Mouse (Mus musculus): ENCODE results near the gene Glb1l. TPM values are rescaled to one million over a fixed set of nuclear protein-coding genes. Genes with fewer than 3 reads are reported as not detected.
A peak's percentile ranks its signal among the peaks of the same experiment; 100 is the strongest.

Glb1l gene
- polyA plus RNA-seq, 1 experiment from 2014 or later, result 13.0 TPM

GRCm38 (mm10) chr1:75216797-75217585 is 6.4 kb upstream of the Glb1l start:
- DNase-seq (ENCODE audit: low spot score) (no peak), ATAC-seq (ENCODE audit: low read depth) (no peak)
- H3K9me3 ChIP-seq (ENCODE audit: control insufficient read depth, low read length), result no peaks in the 10 kb centered on the region
- peaks cover 7% of the 10 kb centered on the region; the same call in 1 of the 2 replicates for H3K4me1 ChIP-seq (ENCODE audit: control insufficient read depth, insufficient read depth, low read length)
- H3K27me3 ChIP-seq (replicated peaks; ENCODE audit: control insufficient read depth, insufficient read depth, low read length), result peaks cover 53% of the 10 kb centered on the region
- peaks cover 40% of the 10 kb centered on the region for H3K36me3 ChIP-seq (ENCODE audit: control insufficient read depth, insufficient read depth, low read length)
- no peak overlapping the region for H3K9ac ChIP-seq (ENCODE audit: low read depth, low read length)
- 0 out of 2 replicates have a peak overlapping the region, but pooled peaks have one; percentile 57 for H3K4me3 ChIP-seq (ENCODE audit: low read depth, low read length)
- 75% methylated on average over 12 of the region's 13 CpGs for WGBS
- peak overlapping the region; percentile 95; the same call in 1 of the 2 replicates for H3K4me2 ChIP-seq (ENCODE audit: low read depth, low read length)
- no peak overlapping the region for H3K27ac ChIP-seq (replicated peaks; ENCODE audit: low read depth, low read length)

GRCm38 (mm10) chr1:75215785-75216184 is 5.2 kb upstream of the Glb1l start:
- no peak overlapping the region for H3K4me3 ChIP-seq (ENCODE audit: low read depth, low read length)
- H3K27me3 ChIP-seq (replicated peaks; ENCODE audit: control insufficient read depth, insufficient read depth, low read length), result peaks cover 43% of the 10 kb centered on the region
- no peaks in the 10 kb centered on the region for H3K9me3 ChIP-seq (ENCODE audit: control insufficient read depth, low read length)
- H3K9ac ChIP-seq (ENCODE audit: low read depth, low read length), result no peak overlapping the region
- peaks cover 13% of the 10 kb centered on the region; the same call in 1 of the 2 replicates for H3K4me1 ChIP-seq (ENCODE audit: control insufficient read depth, insufficient read depth, low read length)
- H3K4me2 ChIP-seq (ENCODE audit: low read depth, low read length), result no peak overlapping the region
- no peak for DNase-seq (ENCODE audit: low spot score)
- H3K36me3 ChIP-seq (ENCODE audit: control insufficient read depth, insufficient read depth, low read length), result peaks cover 40% of the 10 kb centered on the region
- no peak overlapping the region for H3K27ac ChIP-seq (replicated peaks; ENCODE audit: low read depth, low read length)
- no peak for ATAC-seq (ENCODE audit: low read depth)
- 95% methylated on average over 9 of the region's 9 CpGs for WGBS

GRCm38 (mm10) chr1:75214886-75215285 is 4.3 kb upstream of the Glb1l start:
- peaks cover 40% of the 10 kb centered on the region for H3K36me3 ChIP-seq (ENCODE audit: control insufficient read depth, insufficient read depth, low read length)
- no peak overlapping the region for H3K9ac ChIP-seq (ENCODE audit: low read depth, low read length)
- ATAC-seq (ENCODE audit: low read depth), result no peak
- no peaks in the 10 kb centered on the region for H3K9me3 ChIP-seq (ENCODE audit: control insufficient read depth, low read length)
- no peak for DNase-seq (ENCODE audit: low spot score)
- no peak overlapping the region for H3K4me2 ChIP-seq (ENCODE audit: low read depth, low read length)
- H3K4me3 ChIP-seq (ENCODE audit: low read depth, low read length), result no peak overlapping the region
- 71% methylated on average over 5 of the region's 5 CpGs for WGBS
- no peak overlapping the region for H3K27ac ChIP-seq (replicated peaks; ENCODE audit: low read depth, low read length)
- H3K4me1 ChIP-seq (ENCODE audit: control insufficient read depth, insufficient read depth, low read length), result peaks cover 19% of the 10 kb centered on the region
- peaks cover 34% of the 10 kb centered on the region for H3K27me3 ChIP-seq (replicated peaks; ENCODE audit: control insufficient read depth, insufficient read depth, low read length)

GRCm38 (mm10) chr1:75214442-75214841 is 3.8 kb upstream of the Glb1l start:
- no peak overlapping the region for H3K4me3 ChIP-seq (ENCODE audit: low read depth, low read length)
- peaks cover 23% of the 10 kb centered on the region for H3K4me1 ChIP-seq (ENCODE audit: control insufficient read depth, insufficient read depth, low read length)
- peaks cover 30% of the 10 kb centered on the region for H3K27me3 ChIP-seq (replicated peaks; ENCODE audit: control insufficient read depth, insufficient read depth, low read length)
- no peak for ATAC-seq (ENCODE audit: low read depth)
- no peak overlapping the region for H3K27ac ChIP-seq (replicated peaks; ENCODE audit: low read depth, low read length)
- H3K4me2 ChIP-seq (ENCODE audit: low read depth, low read length), result no peak overlapping the region
- peaks cover 40% of the 10 kb centered on the region for H3K36me3 ChIP-seq (ENCODE audit: control insufficient read depth, insufficient read depth, low read length)
- no peak for DNase-seq (ENCODE audit: low spot score)
- 82% methylated on average over 2 of the region's 2 CpGs for WGBS
- no peak overlapping the region for H3K9ac ChIP-seq (ENCODE audit: low read depth, low read length)
- no peaks in the 10 kb centered on the region for H3K9me3 ChIP-seq (ENCODE audit: control insufficient read depth, low read length)

- Histone ChIP-seq H3K27ac (replicated peaks; ENCODE audit: low read depth, low read length) (no peak overlapping the region), H3K36me3 (ENCODE audit: control insufficient read depth, insufficient read depth, low read length) (peaks cover 40% of the 10 kb centered on the region), H3K9ac (ENCODE audit: low read depth, low read length) (no peak overlapping the region), H3K27me3 (replicated peaks; ENCODE audit: control insufficient read depth, insufficient read depth, low read length) (peaks cover 16% of the 10 kb centered on the region), H3K4me3 (ENCODE audit: low read depth, low read length) (no peak overlapping the region), H3K4me2 (ENCODE audit: low read depth, low read length) (no peak overlapping the region), H3K4me1 (ENCODE audit: control insufficient read depth, insufficient read depth, low read length) (peaks cover 24% of the 10 kb centered on the region), H3K9me3 (ENCODE audit: control insufficient read depth, low read length) (no peaks in the 10 kb centered on the region)
- no peak for DNase-seq (ENCODE audit: low spot score)
- no peak for ATAC-seq (ENCODE audit: low read depth)
- WGBS, result 88% methylated on average over 7 of the region's 7 CpGs
These were observed 2.5 kb upstream of the Glb1l start for GRCm38 (mm10) chr1:75213096-75213495.

- peaks cover 23% of the 10 kb centered on the region for H3K4me1 ChIP-seq (ENCODE audit: control insufficient read depth, insufficient read depth, low read length)
- DNase-seq (ENCODE audit: low spot score) (no peak), ATAC-seq (ENCODE audit: low read depth) (no peak)
- no peak overlapping the region for H3K4me2 ChIP-seq (ENCODE audit: low read depth, low read length)
- peaks cover 40% of the 10 kb centered on the region for H3K36me3 ChIP-seq (ENCODE audit: control insufficient read depth, insufficient read depth, low read length)
- no peaks in the 10 kb centered on the region for H3K9me3 ChIP-seq (ENCODE audit: control insufficient read depth, low read length)
- no peak overlapping the region for H3K27ac ChIP-seq (replicated peaks; ENCODE audit: low read depth, low read length)
- H3K4me3 ChIP-seq (ENCODE audit: low read depth, low read length), result no peak overlapping the region
- peaks cover 11% of the 10 kb centered on the region for H3K27me3 ChIP-seq (replicated peaks; ENCODE audit: control insufficient read depth, insufficient read depth, low read length)
- 83% methylated on average over 4 of the region's 4 CpGs for WGBS
- H3K9ac ChIP-seq (ENCODE audit: low read depth, low read length), result no peak overlapping the region
These were observed 1.9 kb upstream of the Glb1l start for GRCm38 (mm10) chr1:75212542-75212941.

GRCm38 (mm10) chr1:75211141-75211708 is 612 bp upstream of the Glb1l start:
- H3K9ac ChIP-seq (ENCODE audit: low read depth, low read length), result peak overlapping the region; percentile 94
- DNase-seq (ENCODE audit: low spot score) (no peak), ATAC-seq (ENCODE audit: low read depth) (no peak)
- WGBS, result 15% methylated on average over 17 of the region's 17 CpGs
- peak overlapping the region; percentile 80 for H3K4me3 ChIP-seq (ENCODE audit: low read depth, low read length)
- no peaks in the 10 kb centered on the region for H3K9me3 ChIP-seq (ENCODE audit: control insufficient read depth, low read length)
- no peaks in the 10 kb centered on the region for H3K27me3 ChIP-seq (replicated peaks; ENCODE audit: control insufficient read depth, insufficient read depth, low read length)
- H3K36me3 ChIP-seq (ENCODE audit: control insufficient read depth, insufficient read depth, low read length), result peaks cover 40% of the 10 kb centered on the region
- H3K27ac ChIP-seq (replicated peaks; ENCODE audit: low read depth, low read length), result no peak overlapping the region
- H3K4me1 ChIP-seq (ENCODE audit: control insufficient read depth, insufficient read depth, low read length), result peaks cover 23% of the 10 kb centered on the region
- H3K4me2 ChIP-seq (ENCODE audit: low read depth, low read length), result peak overlapping the region; percentile 82

GRCm38 (mm10) chr1:75208967-75209678 is 1.5 kb downstream of the Glb1l start:
- DNase-seq (ENCODE audit: low spot score), result peak; percentile 74
- peak overlapping the region; percentile 63 for H3K27ac ChIP-seq (replicated peaks; ENCODE audit: low read depth, low read length)

More at GRCm38 (mm10) chr1:75208967-75209678, 1.5 kb downstream of the Glb1l start:
- Histone ChIP-seq H3K27me3 (replicated peaks; ENCODE audit: control insufficient read depth, insufficient read depth, low read length) (no peaks in the 10 kb centered on the region), H3K4me2 (ENCODE audit: low read depth, low read length) (peak overlapping the region; percentile 82), H3K9ac (ENCODE audit: low read depth, low read length) (peak overlapping the region; percentile 76), H3K9me3 (ENCODE audit: control insufficient read depth, low read length) (no peaks in the 10 kb centered on the region), H3K4me3 (ENCODE audit: low read depth, low read length) (peak overlapping the region; percentile 53), H3K4me1 (ENCODE audit: control insufficient read depth, insufficient read depth, low read length) (peaks cover 23% of the 10 kb centered on the region), H3K36me3 (ENCODE audit: control insufficient read depth, insufficient read depth, low read length) (peaks cover 20% of the 10 kb centered on the region)
- 14% methylated on average over 34 of the region's 34 CpGs for WGBS
- ATAC-seq (ENCODE audit: low read depth), result no peak
